Mouse (Mus musculus) heart, embryonic 13.5 days (tissue): Measurements from ENCODE around the gene Fzd2. TPM values are rescaled to one million over a fixed set of nuclear protein-coding genes. Genes with fewer than 3 reads are reported as not detected.
"Not testable (repeated sequence)": the region's sequence is repeated elsewhere in the genome, so short reads cannot be mapped to it uniquely, and the experiment has no call there.

Experiments
- ATAC-seq: fragments of 200-750 bp; cut with Nextera tagmentation; 2 replicates; pipeline ENCODE4 v1.8.0; 2017; ENCODE audit warnings: moderate TSS enrichment; ENCODE audit not compliant: insufficient number of reproducible peaks, low FRiP score, low TSS enrichment; ENCODE audit errors: extremely low read depth
- H3K27ac ChIP-seq: fragments of 300-500 bp; sonication (generic); replicated peaks from 2 replicates; pipeline ENCODE4 v1.5.1; 2015; ENCODE audit warnings: moderate library complexity, mild to moderate bottlenecking, inconsistent platforms
- H3K27me3 ChIP-seq: fragments of 300-500 bp; sonication (generic); replicated peaks from 2 replicates; pipeline ENCODE4 v1.6.1; 2015; ENCODE audit warnings: mild to moderate bottlenecking, inconsistent platforms
- H3K36me3 ChIP-seq: fragments of 300-500 bp; sonication (generic); 2 replicates; pipeline ENCODE4 v1.6.1; 2015; ENCODE audit warnings: mild to moderate bottlenecking, inconsistent platforms
- H3K4me1 ChIP-seq: fragments of 300-500 bp; sonication (generic); 2 replicates; pipeline ENCODE4 v1.6.1; 2015; ENCODE audit warnings: inconsistent platforms
- H3K4me2 ChIP-seq: fragments of 300-500 bp; sonication (generic); 2 replicates; pipeline ENCODE4 v1.6.1; 2015; ENCODE audit warnings: inconsistent platforms, mild to moderate bottlenecking, moderate library complexity
- H3K4me3 ChIP-seq: fragments of 300-500 bp; sonication (generic); 2 replicates; pipeline ENCODE4 v1.5.1; 2015; ENCODE audit warnings: moderate library complexity, mild to moderate bottlenecking, inconsistent platforms
- H3K9ac ChIP-seq: fragments of 300-500 bp; sonication (generic); 2 replicates; pipeline ENCODE4 v1.6.1; 2015; ENCODE audit warnings: inconsistent platforms, mild to moderate bottlenecking, moderate library complexity
- H3K9me3 ChIP-seq: fragments of 300-500 bp; sonication (generic); 2 replicates; pipeline ENCODE4 v1.6.1; 2016; ENCODE audit warnings: inconsistent platforms
- WGBS: fragments of 180-500 bp; shearing (Covaris S2); methylation state at CpG from one replicate; pipeline ENCODE4 v1.1.7; 2015; ENCODE audit warnings: mixed read lengths; 5-methylcytosine and 5-hydroxymethylcytosine counted together
- polyA plus RNA-seq: library from polyadenylated mRNA; unstranded; fragments of >200 nt; fragmentation: Nextera tagmentation; extraction: Ambion mirVana; gene quantifications from 2 replicates; pipeline ENCODE4 v1.2.1, GENCODE M21; 2015

Gene Fzd2
- polyA plus RNA-seq, 1 experiment from 2014 or later, result 19.1 TPM

DNA sequence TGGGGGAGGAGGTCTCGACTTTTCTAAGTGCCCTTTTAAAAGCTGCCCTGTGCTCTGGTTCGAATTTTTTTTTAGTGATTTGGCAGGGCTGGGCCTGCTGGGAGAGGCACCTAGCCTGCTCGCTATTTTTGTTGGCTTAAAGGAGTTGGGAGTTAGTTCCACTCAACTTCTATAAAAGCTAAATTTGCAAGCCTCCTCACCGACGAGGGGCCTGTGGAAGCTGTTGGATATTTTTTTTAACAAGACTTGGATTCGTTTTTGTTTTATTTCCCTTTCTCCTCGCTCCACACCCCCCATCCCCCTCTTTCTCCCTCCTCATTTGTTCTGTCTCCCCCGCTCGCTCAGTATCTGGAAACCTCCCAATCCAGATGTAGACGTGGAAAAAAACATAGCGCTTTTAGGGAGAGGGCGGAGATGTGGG is 2.6 kb downstream of the Fzd2 start:
- Histone ChIP-seq H3K36me3 (peaks cover 4% of the 10 kb centered on the region; the same call in 1 of the 2 replicates), H3K27me3 (peaks cover 11% of the 10 kb centered on the region), H3K9me3 (no peaks in the 10 kb centered on the region), H3K4me3 (peak overlapping the region; percentile 85), H3K4me2 (peak overlapping the region; percentile 79), H3K27ac (peak overlapping the region; percentile 99), H3K9ac (peak overlapping the region; percentile 98), H3K4me1 (peaks cover 52% of the 10 kb centered on the region)
- ATAC-seq, result no peak
- under 1% methylated on average over 12 of the region's 12 CpGs for WGBS

DNA sequence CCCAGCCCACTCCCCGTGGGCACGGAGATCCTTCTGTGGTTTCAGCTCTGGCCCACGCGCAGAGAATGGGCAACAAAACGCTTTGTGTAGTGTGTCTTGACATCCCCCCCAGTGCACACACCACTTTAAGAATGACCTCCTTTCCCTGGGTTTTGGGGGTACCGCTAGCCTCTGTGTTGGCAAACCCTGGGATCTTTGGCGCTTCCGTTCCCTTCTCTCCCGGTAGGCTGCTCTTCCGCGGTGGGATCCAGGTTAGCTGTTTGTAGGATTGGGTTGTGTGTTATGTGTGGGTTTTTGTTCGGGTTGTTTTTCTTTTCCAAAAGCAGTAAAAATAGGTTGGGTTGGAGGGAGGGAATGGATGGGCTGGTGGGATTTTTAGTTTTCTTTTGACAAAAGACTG is 3.0 kb downstream of the Fzd2 start:
- H3K4me2 ChIP-seq, result peak overlapping the region; percentile 79
- peak overlapping the region; percentile 99 for H3K27ac ChIP-seq
- peak overlapping the region; percentile 85 for H3K4me3 ChIP-seq
- peaks cover 52% of the 10 kb centered on the region for H3K4me1 ChIP-seq
- peak overlapping the region; percentile 98 for H3K9ac ChIP-seq
- peaks cover 11% of the 10 kb centered on the region for H3K27me3 ChIP-seq
- H3K9me3 ChIP-seq, H3K36me3 ChIP-seq, ATAC-seq: not testable (repeated sequence)
- 5% methylated on average over 12 of the region's 12 CpGs for WGBS

DNA sequence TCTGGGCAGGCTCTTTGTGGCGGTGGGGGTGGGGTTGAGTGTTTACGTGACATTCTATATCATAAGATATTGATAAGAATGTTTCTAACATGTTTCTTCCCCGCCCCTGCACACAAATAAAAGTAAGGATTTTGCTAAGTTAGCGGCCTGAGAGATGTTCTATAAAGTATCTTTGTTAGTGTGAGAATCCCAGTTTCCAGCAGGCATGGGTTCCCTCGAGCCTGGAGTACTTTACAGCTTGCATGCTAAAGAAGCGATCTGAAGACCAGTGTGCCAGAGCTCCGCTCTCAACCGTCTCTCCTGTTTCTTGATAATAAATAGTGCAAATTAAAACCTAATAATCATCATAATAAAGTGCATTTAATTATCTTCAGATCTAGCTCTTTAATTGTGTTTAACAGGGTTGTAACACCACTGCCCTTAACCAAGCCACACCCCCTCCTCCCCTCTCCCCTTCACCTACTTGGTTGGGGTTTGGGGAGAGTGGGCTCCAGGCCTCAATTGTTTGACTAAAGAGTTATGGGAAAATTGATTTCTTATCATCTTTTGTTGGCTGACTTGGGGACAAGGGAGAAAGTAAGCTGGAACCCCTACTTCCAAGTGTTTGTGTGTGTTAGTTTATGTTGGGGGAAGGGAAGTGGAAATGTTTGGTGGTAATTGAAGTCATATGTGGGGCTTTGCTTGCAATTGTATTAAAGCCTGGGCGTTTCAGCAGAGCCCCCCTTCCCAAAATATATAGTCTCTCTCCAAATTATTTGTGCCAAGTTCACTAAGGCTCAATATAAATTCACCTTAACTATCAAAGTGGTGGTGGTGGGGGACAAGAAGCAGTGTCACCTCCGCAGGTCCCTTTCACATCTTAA is 3.7 kb downstream of the Fzd2 start:
- WGBS, result 22% methylated on average over 10 of the region's 10 CpGs
- H3K4me3 ChIP-seq, result peak overlapping the region; percentile 85
- no peak for ATAC-seq
- H3K9me3 ChIP-seq, result no peaks in the 10 kb centered on the region
- peaks cover 4% of the 10 kb centered on the region; the same call in 1 of the 2 replicates for H3K36me3 ChIP-seq
- peak overlapping the region; percentile 79 for H3K4me2 ChIP-seq
- H3K27ac ChIP-seq, result peak overlapping the region; percentile 99
- H3K9ac ChIP-seq, result peak overlapping the region; percentile 98
- H3K27me3 ChIP-seq, result peaks cover 11% of the 10 kb centered on the region
- peaks cover 45% of the 10 kb centered on the region for H3K4me1 ChIP-seq

DNA sequence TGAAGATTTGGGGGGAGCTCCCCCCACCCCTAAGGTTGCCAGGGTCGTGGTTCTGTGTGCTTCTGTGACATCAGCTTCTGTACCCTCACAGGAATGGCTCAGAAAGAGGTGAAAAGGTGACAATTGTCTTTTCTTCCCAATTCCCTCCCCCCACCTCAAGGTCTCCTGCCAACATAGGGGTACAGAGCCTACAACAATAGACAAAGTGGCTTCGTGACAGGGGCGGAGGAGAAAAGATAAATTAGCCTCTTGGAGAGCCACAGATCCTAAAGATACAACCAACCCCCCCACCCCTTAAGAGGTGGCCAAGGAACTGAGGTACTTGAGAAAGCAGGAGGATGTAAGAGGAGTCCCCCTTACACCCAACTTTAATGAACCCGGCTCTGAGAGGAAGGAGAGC is 4.5 kb downstream of the Fzd2 start:
- peak overlapping the region; percentile 85 for H3K4me3 ChIP-seq
- H3K27me3 ChIP-seq, result peaks cover 11% of the 10 kb centered on the region
- H3K9ac ChIP-seq, result peak overlapping the region; percentile 98
- peak overlapping the region; percentile 79 for H3K4me2 ChIP-seq
- H3K9me3 ChIP-seq, result no peaks in the 10 kb centered on the region
- WGBS, result 37% methylated on average over 4 of the region's 4 CpGs
- peaks cover 43% of the 10 kb centered on the region for H3K4me1 ChIP-seq
- H3K27ac ChIP-seq, result peak overlapping the region; percentile 99
- ATAC-seq, result no peak
- peaks cover 4% of the 10 kb centered on the region; the same call in 1 of the 2 replicates for H3K36me3 ChIP-seq

DNA sequence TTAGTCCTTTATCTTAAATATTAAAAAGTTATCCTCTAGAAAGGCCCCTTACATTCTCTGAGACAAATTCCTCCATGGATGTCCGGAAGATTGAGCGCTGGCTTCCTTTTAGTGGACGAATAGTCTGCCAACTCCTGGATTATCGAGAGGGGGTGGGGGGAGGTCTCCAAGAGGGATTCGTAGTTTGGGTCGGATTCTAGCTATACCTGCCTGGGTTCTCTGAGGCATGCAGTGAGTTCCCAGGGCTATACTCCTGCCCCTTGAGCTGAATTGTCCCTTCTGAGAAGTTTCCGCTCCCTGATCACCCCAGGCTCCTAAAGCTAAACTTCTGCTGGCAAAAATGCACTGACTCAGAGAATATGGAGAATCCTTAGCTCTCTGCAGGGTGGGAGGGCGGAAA is 5.3 kb downstream of the Fzd2 start:
- H3K36me3 ChIP-seq, result peaks cover 4% of the 10 kb centered on the region; the same call in 1 of the 2 replicates
- peak overlapping the region; percentile 79 for H3K4me2 ChIP-seq
- H3K27ac ChIP-seq, result peak overlapping the region; percentile 99
- H3K4me1 ChIP-seq, result peaks cover 43% of the 10 kb centered on the region
- peaks cover 11% of the 10 kb centered on the region for H3K27me3 ChIP-seq
- WGBS, result 48% methylated on average over 8 of the region's 8 CpGs
- no peak for ATAC-seq
- H3K4me3 ChIP-seq, result peak overlapping the region; percentile 85; the same call in 1 of the 2 replicates
- H3K9me3 ChIP-seq, result no peaks in the 10 kb centered on the region
- peak overlapping the region; percentile 69 for H3K9ac ChIP-seq

DNA sequence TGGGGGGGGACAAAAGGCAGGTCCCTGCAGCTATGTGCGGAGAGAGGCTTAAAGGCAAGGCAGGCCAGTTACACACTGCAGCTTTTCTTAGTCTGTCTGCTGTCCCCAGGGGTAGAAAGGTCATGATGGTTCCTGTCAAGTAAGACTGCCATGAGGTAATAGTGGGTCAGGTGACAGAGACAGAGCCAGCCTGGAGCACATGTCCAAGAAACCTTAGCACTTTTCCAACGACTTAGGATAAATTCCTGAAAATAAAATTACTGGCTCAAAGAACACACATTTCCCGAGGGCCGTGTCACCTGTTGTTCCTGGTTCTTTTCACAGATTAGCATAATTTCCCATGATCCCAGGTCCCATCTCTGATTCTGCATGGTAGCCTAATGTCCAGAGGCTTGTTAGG is 6.1 kb downstream of the Fzd2 start:
- peaks cover 4% of the 10 kb centered on the region; the same call in 1 of the 2 replicates for H3K36me3 ChIP-seq
- peak overlapping the region; percentile 69 for H3K9ac ChIP-seq
- WGBS, result 34% methylated on average over 4 of the region's 4 CpGs
- no peak for ATAC-seq
- peaks cover 43% of the 10 kb centered on the region for H3K4me1 ChIP-seq
- H3K27me3 ChIP-seq, result peaks cover 10% of the 10 kb centered on the region
- no peaks in the 10 kb centered on the region for H3K9me3 ChIP-seq
- 0 out of 2 replicates have a peak overlapping the region, but pooled peaks have one; percentile 14 for H3K4me2 ChIP-seq
- no peak overlapping the region for H3K4me3 ChIP-seq
- peak overlapping the region; percentile 99 for H3K27ac ChIP-seq

DNA sequence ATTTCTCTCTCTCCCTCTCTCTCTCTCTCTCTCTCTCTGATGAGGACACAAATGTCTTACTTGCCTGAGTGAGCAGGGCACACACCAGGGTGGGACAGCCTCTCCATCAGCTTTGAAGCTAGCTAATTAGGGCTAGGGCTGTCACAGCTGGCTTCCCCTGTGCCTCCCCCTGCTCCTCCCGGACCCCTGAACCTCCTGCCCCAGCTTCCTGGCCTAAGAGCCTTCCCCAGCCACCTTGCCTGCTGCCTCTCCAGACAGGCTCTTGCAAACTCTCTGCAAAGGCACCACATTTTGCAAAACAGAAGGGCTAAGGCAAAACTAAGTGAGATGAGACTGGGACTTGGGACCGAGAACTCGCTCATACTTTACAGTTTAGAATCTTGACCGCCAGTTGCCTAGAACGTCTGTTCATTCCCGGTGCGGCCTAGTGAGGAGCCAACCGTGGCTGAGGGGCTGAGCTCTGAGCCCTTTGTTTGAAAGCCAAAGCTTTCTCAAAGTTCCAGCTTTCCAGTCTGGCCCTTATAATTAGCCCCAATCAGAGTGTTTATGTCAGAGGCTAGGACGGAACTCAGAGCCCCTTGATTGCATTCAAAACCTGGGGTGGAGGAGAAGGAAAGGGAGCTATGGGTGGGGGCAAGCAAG is 6.6 kb downstream of the Fzd2 start:
- peak overlapping the region; percentile 70 for H3K27ac ChIP-seq
- WGBS, result 32% methylated on average over 9 of the region's 9 CpGs
- H3K4me1 ChIP-seq, result peaks cover 39% of the 10 kb centered on the region
- no peak overlapping the region for H3K4me3 ChIP-seq
- peaks cover 5% of the 10 kb centered on the region for H3K27me3 ChIP-seq
- ATAC-seq, result no peak
- H3K36me3 ChIP-seq, result peaks cover 4% of the 10 kb centered on the region; the same call in 1 of the 2 replicates
- no peaks in the 10 kb centered on the region for H3K9me3 ChIP-seq
- H3K4me2 ChIP-seq, result peak overlapping the region; percentile 14; the same call in 1 of the 2 replicates
- H3K9ac ChIP-seq, result peak overlapping the region; percentile 69

DNA sequence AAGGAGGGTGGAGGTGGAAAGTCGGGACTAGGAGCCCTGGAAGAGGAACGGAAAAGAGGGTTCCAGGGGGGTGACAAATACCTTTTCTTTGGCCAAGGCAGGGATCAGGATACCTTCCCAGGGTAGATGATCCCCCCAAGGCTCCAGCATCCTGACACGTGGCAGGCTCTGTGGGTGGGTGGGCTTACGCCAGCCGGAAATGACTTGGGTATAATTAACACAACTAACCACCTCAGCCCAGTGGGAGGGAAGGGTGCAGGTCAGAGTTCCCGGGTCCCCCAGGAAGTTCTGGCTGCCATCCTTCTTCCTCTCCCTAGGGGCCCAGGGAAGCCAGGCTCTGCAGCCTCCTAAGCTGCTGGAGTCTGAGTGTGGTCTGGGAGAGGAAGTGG is 7.1 kb downstream of the Fzd2 start:
- peaks cover 39% of the 10 kb centered on the region for H3K4me1 ChIP-seq
- peak overlapping the region; percentile 69 for H3K9ac ChIP-seq
- no peak overlapping the region for H3K4me2 ChIP-seq
- H3K27me3 ChIP-seq, result no peaks in the 10 kb centered on the region
- WGBS, result 25% methylated on average over 6 of the region's 6 CpGs
- no peak for ATAC-seq
- H3K27ac ChIP-seq, result peak overlapping the region; percentile 70
- H3K4me3 ChIP-seq, result no peak overlapping the region
- H3K9me3 ChIP-seq, result no peaks in the 10 kb centered on the region
- H3K36me3 ChIP-seq, result no peaks in the 10 kb centered on the region

DNA sequence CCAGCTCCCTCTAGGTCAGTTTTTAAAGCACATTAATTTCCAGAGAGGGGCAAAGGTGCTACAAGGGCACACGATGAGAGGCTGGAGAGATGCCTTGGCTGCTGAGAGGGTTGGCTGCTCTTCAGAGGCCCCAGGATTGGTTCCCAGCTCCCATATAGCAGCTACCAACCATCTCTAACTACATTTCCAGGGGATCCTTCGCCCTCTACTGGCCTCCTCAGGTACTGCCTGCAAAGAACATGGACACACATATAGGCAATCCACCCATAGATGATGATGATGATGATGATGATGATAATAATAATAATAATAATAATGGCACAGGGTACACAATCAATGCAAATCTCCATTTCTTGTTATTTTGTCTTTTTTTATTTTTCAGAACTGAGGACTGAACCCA is 15.3 kb downstream of the Fzd2 start:
- no peak for ATAC-seq
- Histone ChIP-seq H3K9me3 (peaks cover 6% of the 10 kb centered on the region), H3K4me3 (no peak overlapping the region), H3K36me3 (peaks cover 14% of the 10 kb centered on the region), H3K9ac (no peak overlapping the region), H3K4me1 (peaks cover 13% of the 10 kb centered on the region), H3K27me3 (no peaks in the 10 kb centered on the region), H3K27ac (no peak overlapping the region), H3K4me2 (no peak overlapping the region)
- 63% methylated on average over 2 of the region's 2 CpGs for WGBS

DNA sequence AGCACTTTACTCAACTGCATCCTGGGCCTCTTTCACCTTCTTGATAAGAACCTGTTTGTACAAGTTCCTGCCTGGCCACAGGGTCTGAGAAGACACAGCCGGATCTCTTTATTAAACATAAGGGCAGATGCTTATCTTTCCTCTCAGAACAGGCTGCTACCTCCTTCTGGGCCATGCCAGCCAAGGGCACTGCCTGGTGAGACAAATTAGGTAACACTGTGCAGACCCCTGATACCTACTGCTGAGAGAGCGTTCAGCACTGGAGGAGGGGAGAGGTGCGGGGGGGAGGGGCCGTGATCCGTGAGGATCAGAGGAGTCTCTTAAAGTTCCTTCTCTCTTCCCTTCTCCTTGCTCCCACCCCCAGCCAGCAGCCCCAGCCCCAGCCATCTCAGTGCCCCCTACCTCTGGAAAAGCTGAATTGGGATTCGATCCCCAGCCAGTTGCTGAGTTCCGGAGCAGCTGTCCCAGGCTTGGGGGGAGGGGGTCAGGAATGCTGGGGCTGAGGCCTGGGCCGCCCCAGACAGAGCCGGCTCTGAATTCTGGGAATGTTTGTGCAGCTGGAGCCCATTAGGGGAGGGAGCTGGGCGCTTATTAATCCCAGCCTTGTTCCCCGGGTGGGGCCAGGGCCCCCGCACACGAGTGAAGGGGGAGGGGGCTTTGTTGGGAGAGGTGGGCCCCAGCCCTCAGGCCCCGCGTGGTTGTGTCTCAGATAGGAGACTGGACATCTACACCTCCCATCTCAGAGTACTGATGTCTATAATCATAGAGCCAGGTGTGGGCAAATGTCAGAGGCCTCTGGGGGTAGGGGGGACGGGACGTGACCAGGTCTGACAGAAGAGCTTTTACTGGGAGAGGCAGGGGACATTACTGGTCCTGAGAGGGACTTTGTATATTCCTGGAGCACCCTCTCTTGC is 19.9 kb downstream of the Fzd2 start:
- Histone ChIP-seq H3K27me3 (no peaks in the 10 kb centered on the region), H3K9me3 (peaks cover 5% of the 10 kb centered on the region), H3K27ac (peak overlapping the region; percentile 96), H3K4me3 (peak overlapping the region; percentile 43), H3K9ac (peak overlapping the region; percentile 72), H3K4me1 (peaks cover 28% of the 10 kb centered on the region), H3K36me3 (peaks cover 3% of the 10 kb centered on the region), H3K4me2 (peak overlapping the region; percentile 64)
- 4% methylated on average over 17 of the region's 17 CpGs for WGBS
- peak; percentile 66 for ATAC-seq
